Mouse (Mus musculus): ENCODE data around the gene Dnaja3.

DNA sequence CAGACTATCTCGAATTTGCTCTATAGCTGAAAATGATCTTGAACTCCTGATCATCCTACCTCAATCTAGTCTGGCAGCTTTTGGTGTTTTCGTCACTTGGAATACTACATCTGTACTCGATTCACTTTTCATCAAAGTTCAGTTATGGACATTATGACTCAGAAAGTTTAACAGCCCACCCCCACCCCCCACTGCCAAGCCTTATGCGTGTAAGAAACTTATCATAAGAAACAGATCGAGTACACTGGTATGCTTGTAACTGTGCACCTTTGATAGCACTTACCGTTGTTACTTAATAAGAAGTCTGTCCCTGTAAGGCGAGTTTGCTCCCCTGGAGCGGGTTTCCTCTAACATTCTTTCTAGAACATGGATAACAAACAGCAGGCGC is 43.4 kb downstream of the Dnaja3 start:
- TF ChIP-seq CTCF (IDR thresholded peaks at IDR 0.05) (no peak), EP300 (IDR thresholded peaks at IDR 0.05) (no peak)
